Mouse (Mus musculus) layer of hippocampus, adult 9-11 months (tissue): ENCODE measurements at regions not wholly inside any gene's neighbourhood (a gene's known extent, or its start where the extent isn't known, plus 50 kb on each side); places are given as distances from the start of the nearest gene placed in this dataset.
A peak's percentile ranks its signal among the peaks of the same experiment; 100 is the strongest.

Source experiments
- DNase-seq: peaks from one replicate; pipeline ENCODE4 v3.0.0; 2022

GRCm38 (mm10) chr1:128722061-128722471 is 130.0 kb upstream of the Cxcr4 start:
- peak; percentile 12 for DNase-seq

GRCm38 (mm10) chr1:128714843-128715242 is 122.8 kb upstream of the Cxcr4 start:
- no peak for DNase-seq

GRCm38 (mm10) chr1:128712876-128713275 is 120.8 kb upstream of the Cxcr4 start:
- peak; percentile 64 for DNase-seq

- DNase-seq, result no peak
Observed at GRCm38 (mm10) chr1:128711121-128711520, 119.0 kb upstream of the Cxcr4 start.

DNA sequence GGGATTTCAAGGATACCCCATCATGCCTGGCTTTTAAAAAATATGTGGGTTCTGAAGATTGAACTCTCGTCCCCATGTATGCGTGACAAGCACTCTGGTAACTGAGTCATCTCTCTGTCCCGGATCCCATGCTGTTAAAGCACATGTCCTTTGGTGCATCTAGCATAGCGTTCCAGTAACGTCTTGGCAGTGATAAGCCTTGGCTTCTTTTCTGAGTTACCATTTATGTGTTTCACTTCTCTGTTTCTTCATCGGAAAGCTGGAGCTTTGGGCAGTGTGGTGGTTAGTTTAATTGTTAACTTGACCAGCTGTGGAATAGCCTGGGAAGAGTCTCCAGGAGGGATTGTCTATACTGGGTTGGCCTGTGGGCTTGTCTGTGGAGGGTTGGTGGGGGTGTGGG is 115.7 kb upstream of the Cxcr4 start:
- DNase-seq, result no peak

GRCm38 (mm10) chr1:128706167-128706566 is 114.1 kb upstream of the Cxcr4 start:
- DNase-seq, result no peak

- no peak for DNase-seq
Observed at GRCm38 (mm10) chr1:128705071-128705503, 113.0 kb upstream of the Cxcr4 start.

- DNase-seq, result no peak
Observed at GRCm38 (mm10) chr1:128701326-128701725, 109.2 kb upstream of the Cxcr4 start.

- DNase-seq, result no peak
Observed at GRCm38 (mm10) chr1:128697962-128698361, 105.9 kb upstream of the Cxcr4 start.

- DNase-seq, result no peak
Observed at GRCm38 (mm10) chr1:128695936-128696335, 103.8 kb upstream of the Cxcr4 start.

DNA sequence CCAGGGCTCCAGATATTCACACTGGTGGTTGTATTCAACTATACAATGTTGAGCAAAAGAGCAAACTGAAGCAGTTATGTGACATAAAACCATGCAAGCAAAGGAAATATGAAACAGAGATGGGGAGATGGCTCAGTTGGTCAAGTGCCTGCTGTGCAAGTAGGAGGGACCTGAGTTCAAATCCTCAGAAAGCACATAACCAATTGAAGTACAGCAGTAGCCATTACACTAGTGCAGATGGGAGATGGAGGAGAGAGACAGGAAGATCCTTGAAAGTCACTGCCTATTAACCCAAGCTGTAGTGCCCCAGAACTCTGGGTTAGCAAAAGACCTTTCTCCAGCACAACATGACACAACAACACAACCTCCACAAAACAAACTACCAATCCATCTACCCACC is 100.7 kb upstream of the Cxcr4 start:
- no peak for DNase-seq

DNA sequence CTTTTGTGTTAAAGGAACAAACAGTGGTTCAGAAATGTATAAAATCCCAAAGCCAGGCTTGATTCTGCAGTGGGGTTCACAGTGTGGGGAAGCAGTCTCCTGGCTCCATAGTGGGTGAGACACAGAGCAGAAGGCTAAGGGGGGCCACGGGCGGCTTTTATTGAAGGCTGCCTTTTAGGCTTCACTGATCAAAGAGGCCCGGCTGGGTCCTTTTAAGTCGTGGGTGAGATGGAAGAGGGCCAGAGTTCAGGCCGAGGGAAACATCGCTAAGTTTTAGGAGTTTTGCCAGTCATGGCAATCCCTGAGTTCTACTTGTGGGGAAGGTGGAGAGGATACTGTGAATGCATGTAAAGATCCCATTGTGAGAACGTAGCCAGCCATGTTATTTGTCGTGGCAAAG is 100.2 kb upstream of the Cxcr4 start:
- DNase-seq, result no peak

DNA sequence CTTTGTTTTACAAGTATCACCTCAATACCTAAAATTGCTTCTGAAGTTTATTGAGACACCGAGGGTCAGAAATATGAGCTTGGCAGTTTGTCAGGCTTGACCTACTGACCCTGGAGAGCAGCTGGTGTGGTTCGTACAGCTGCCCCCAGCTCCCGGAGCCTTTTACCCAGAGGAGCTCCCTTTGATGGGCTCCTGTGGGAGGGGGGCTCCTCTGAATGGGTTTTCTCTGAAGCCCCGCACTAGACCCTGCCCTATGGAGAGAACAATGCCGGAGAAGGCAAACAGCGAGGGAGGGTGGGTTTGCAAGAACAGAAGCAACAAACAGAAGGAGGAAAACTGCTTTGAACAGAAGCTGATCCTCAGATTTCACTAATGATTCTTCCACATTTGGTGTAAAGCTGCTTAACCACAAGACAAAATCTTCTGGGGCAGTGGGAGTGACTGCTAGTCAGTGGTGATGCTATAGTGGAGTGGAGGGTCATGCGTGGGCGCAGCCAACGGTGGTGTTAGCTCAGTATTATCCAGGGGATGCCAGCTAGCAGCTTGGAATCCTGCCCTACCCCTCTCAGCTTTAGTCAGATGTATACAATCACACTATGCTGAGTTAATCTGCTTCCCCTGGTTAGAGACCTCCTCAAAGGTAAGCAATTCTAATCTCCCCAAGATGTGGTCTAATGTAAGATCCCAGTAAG is 95.3 kb upstream of the Cxcr4 start:
- DNase-seq, result no peak

DNA sequence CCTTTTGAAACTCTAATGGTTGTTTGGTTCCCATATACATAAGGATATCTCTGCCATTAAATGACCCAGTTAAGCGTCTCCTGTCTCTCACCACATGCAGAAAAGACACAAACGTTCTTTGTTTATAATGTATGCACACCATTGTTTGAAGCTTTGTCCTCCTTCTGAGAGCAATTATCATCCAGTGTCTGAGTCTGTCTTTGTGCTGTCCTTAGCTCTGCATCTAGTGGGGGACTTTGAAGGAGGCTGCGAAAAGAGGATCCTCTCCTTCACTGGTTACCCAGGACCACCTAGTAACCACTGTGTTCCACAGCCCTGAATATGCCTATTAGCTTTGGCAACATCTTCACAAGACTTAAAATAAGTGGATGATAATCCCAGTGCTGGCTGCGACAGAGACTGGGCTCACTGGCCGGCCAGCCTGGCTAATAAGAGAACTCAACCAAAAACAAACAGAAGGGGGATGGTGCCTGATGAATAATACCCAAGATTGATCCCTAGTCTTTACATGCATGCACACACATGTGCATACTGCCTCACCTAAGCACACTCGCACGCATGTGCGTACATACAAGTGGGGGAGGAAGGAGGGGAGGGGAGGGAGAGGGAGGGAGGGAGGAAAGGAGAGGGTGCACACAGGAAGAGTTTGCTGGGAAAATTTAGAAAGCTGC is 93.5 kb upstream of the Cxcr4 start:
- DNase-seq, result no peak

DNA sequence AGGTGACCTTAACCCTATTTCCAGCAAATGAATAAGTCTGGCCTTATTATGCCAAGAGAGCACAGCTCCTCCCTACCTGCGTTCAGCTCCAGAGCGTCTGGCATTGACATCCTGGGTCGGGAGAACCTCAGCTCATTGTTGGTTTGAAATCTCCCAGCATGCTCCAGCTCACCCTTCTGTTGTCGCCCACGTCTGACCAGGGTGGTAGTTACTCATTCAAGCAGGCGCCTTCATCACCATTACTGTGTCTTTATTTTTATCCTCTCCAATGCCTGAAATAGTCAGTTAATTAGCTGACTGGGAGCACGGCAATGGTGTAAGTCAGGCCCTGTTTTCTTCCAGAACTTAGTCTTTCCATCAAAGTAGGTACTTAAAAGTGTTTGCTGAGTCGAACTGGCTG is 90.8 kb upstream of the Cxcr4 start:
- DNase-seq, result peak; percentile 36

GRCm38 (mm10) chr1:128681261-128681660 is 89.2 kb upstream of the Cxcr4 start:
- DNase-seq, result no peak

- DNase-seq, result no peak
Observed at GRCm38 (mm10) chr1:128680538-128680937, 88.4 kb upstream of the Cxcr4 start.

DNA sequence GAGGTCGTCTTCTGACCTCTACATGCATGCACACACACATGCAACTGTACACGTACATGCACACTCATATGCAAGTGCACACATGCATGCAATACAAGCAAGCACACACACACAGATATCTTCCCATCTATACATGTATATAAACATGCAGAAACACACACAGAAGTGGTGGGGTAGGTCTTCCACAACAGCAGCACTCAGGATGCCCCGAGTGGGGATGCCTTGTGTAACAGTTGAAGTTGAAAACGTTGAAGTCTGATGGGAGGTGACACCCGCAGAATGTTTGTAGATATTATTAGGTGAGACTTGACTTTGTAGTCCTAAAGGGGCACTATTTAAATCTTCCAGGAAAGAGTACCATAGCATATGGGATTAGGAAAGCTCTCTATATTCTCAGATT is 87.9 kb upstream of the Cxcr4 start:
- DNase-seq, result no peak

- no peak for DNase-seq
Observed at GRCm38 (mm10) chr1:128679005-128679980, 87.2 kb upstream of the Cxcr4 start.

- no peak for DNase-seq
Observed at GRCm38 (mm10) chr1:128675538-128675937, 83.4 kb upstream of the Cxcr4 start.

GRCm38 (mm10) chr1:128672306-128672705 is 80.2 kb upstream of the Cxcr4 start:
- DNase-seq, result no peak

GRCm38 (mm10) chr1:128671495-128671894 is 79.4 kb upstream of the Cxcr4 start:
- DNase-seq, result no peak

- DNase-seq, result no peak
Observed at GRCm38 (mm10) chr1:128671016-128671415, 78.9 kb upstream of the Cxcr4 start.
